Mouse (Mus musculus): ENCODE results near the gene Elfn2. TPM values are rescaled to one million over a fixed set of nuclear protein-coding genes. Genes with fewer than 3 reads are reported as not detected.

Elfn2 gene
- polyA plus RNA-seq (2015; fragmentation: Nextera tagmentation; extraction: Ambion mirVana) = 0.10 and 0.12 TPM in 2 replicates

DNA sequence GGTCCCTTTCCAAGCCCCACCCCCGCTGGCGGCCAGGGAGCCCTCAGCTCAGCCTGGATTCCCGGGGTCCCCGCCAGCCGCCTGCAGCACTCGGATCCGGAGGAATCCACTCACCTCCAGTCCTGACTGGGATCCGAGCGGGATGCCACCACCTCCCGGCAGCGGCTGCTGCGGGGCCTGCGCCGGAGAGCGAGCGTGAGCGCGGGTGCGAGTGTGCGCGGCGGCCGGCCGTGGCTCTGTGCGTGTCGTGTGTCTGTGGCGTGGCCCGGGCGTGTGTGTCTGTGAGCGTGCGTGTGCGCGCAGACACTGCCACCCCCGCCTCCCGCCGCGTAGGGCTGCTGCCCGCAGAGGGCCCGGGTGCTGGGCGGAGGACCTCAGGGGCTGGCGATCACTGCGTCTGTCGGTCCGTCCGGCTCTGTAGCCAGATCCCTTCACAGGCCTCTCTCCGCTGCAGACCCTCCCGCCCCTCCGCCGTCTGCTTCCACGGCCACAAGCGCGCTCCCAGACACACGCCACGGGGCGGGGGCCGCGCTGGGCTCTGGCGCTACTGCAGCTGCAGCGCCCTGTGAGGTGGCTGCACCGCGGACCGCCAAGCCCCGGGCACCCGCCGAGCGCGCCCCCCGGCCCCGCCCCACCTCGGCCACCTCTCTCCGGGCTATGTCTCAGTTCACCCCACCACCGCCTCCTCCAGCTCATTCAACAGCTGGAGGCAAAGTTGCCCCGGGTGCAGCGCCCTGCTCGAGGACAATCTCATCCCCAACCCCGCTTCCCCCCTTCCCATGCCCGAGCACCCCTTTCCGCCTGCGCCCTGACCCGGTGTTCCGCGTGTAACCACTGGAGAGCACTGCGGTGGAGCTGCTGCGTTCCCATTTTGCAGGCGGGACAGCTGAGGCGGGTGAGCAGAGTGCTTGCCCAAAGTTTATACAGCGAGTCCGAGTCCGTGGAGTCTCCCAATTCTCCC, at the start of gene Elfn2:
Elfn2 (minus strand) TSS at position 482 of the 961 bp plus-strand sequence.
- Histone ChIP-seq H3K4me3 (replicated peaks) (peak within 1 kb of the TSS; percentile 41), H3K36me3 (no peaks in the 10 kb centered on the region), H3K4me2 (peak within 1 kb of the TSS; percentile 77), H3K27me3 (replicated peaks) (peaks cover 72% of the 10 kb centered on the region), H3K9ac (no peak within 1 kb of the TSS), H3K4me1 (peaks cover 14% of the 10 kb centered on the region), H3K9me3 (no peaks in the 10 kb centered on the region), H3K27ac (no peak within 1 kb of the TSS)
- no peak for ATAC-seq (ENCODE audit: insufficient read depth, low FRiP score, low read depth)
- 2% methylated on average over 89 of the region's 89 CpGs for WGBS

DNA sequence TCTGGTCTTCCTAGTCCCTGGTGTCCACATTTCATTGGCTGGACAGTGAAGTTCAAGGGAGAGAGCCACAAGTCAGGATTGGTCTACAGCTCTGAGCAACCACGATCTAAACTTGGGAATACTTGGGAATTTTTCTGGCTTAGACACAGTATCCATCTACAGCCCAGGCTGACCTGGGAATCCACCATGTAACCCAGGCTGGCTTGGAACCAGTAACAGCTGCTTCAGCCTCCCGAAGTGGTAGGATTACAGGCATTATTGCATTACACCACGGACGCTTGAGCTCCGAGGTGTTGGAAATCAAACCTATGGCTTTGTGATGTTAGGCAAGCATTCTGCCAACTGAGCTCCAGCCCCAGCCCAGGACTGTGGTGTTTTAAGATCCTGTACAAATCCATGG, 45.1 kb upstream of the Elfn2 start:
- no peak overlapping the region for H3K4me3 ChIP-seq (replicated peaks)
- H3K36me3 ChIP-seq = no peaks in the 10 kb centered on the region
- H3K4me2 ChIP-seq = no peak overlapping the region
- no peaks in the 10 kb centered on the region for H3K27me3 ChIP-seq (replicated peaks)
- 82% methylated on average over 5 of the region's 5 CpGs for WGBS
- H3K27ac ChIP-seq = no peak overlapping the region
- no peak for ATAC-seq (ENCODE audit: insufficient read depth, low FRiP score, low read depth)
- no peak overlapping the region for H3K9ac ChIP-seq
- no peaks in the 10 kb centered on the region for H3K9me3 ChIP-seq
- no peaks in the 10 kb centered on the region for H3K4me1 ChIP-seq

DNA sequence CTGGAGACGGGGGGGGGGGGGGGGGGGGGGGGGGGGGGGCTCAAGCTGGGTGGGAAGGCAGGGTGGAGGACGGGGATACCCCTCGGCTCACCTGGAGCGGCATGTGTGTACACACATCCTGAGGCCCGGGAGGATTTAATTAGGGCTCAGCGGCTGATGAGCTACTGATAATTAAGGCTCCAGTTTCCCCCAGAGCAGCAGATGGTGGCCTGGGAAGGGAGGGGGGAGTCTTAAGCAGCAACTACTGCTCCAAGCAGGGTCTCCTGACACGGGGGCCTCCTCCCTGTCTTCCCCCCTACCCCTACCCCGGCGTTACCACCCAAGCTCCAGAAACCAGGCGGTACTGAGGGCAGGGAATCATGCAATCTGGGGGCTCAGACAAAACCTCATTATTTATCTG, 44.6 kb upstream of the Elfn2 start:
- Histone ChIP-seq H3K4me3 (replicated peaks) (no peak overlapping the region), H3K27me3 (replicated peaks) (no peaks in the 10 kb centered on the region), H3K9ac (no peak overlapping the region), H3K4me1 (no peaks in the 10 kb centered on the region), H3K4me2 (no peak overlapping the region), H3K27ac (no peak overlapping the region), H3K36me3 (no peaks in the 10 kb centered on the region), H3K9me3 (no peaks in the 10 kb centered on the region)
- no peak for ATAC-seq (ENCODE audit: insufficient read depth, low FRiP score, low read depth)
- WGBS = 33% methylated on average over 9 of the region's 10 CpGs

DNA sequence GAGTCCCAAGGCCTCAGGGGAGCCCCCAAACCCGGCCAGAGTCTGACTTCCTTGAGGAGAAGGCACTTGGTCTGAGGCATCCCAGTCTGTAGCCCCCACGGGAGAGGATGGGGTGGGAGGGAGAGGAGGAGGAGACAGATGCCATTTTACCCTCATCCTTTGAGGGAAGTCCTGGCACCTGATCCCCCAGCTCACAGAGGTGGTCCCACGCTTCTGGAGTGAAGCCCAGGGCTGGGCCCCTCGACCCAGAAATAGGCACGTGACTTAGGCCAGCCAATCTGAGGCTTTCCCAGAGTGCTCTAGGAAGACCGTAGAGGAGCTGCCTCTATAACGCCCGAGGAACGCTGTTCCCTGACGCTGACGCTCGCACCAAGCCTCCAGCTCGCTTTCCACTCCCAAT, 42.5 kb upstream of the Elfn2 start:
- no peaks in the 10 kb centered on the region for H3K4me1 ChIP-seq
- no peaks in the 10 kb centered on the region for H3K36me3 ChIP-seq
- no peaks in the 10 kb centered on the region for H3K27me3 ChIP-seq (replicated peaks)
- H3K27ac ChIP-seq = no peak overlapping the region
- no peak for ATAC-seq (ENCODE audit: insufficient read depth, low FRiP score, low read depth)
- WGBS = 77% methylated on average over 13 of the region's 13 CpGs
- no peak overlapping the region for H3K4me3 ChIP-seq (replicated peaks)
- no peaks in the 10 kb centered on the region for H3K9me3 ChIP-seq
- H3K9ac ChIP-seq = no peak overlapping the region
- H3K4me2 ChIP-seq = no peak overlapping the region

DNA sequence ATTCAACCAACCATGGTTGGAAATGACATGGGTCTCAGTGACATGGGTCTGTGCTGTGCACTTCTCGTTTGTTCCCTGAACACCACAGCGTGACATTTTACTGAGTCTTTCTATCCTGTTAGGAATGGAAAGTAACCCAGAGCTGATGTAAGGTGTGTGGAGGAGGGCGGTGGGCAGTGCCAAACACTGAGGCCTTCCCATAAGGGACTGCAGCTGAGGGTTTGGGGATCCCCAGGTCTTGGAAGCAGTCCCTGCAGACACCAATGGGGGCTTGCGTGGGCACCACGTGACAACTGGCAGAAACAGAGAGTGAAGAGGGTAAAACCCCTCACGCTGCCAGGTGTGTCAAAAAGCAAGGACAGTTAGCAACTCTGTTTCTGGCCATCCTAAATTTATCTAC, 39.6 kb upstream of the Elfn2 start:
- Histone ChIP-seq H3K9ac (no peak overlapping the region), H3K9me3 (no peaks in the 10 kb centered on the region), H3K27ac (no peak overlapping the region), H3K27me3 (replicated peaks) (no peaks in the 10 kb centered on the region), H3K36me3 (no peaks in the 10 kb centered on the region), H3K4me3 (replicated peaks) (no peak overlapping the region), H3K4me1 (no peaks in the 10 kb centered on the region), H3K4me2 (no peak overlapping the region)
- ATAC-seq (ENCODE audit: insufficient read depth, low FRiP score, low read depth) = no peak
- WGBS = 85% methylated on average over 6 of the region's 6 CpGs

DNA sequence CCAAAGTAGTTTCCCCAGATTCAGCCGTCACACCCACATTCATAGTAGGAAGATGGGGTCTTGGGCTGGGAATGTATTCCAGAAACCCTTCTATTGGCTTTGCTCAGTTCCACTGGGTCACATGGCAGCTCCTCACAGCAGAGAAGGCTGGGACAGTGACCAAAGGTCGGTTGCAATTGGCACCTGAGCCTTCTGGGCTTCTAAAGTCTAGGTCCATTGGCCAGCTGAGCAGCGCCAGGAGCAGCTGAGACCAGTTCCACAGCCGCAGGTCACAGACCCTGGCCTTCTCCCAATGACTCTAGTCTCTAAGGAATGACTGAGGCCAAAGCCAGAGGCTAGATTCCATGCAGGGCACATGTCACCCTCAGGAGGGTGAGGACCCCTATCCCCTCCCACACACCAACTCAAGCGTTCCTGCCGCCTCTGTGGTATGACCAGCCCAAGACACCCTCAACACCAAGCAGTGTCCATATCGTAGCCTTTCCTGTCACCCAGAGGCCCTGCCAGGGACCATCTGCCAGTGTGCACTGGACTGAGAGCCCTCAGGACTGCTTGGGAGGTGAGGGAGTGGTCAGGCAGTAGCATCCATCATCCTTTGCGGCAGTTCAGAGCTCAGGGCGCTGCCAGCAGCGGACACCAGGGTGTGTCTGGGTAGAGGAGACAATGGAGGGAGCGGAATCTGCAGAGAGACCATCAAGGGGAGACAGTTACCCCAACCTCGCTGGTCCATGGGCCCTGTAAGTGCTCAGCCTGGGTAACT, 37.6 kb upstream of the Elfn2 start:
- H3K9ac ChIP-seq = no peak overlapping the region
- H3K27me3 ChIP-seq (replicated peaks) = no peaks in the 10 kb centered on the region
- H3K36me3 ChIP-seq = no peaks in the 10 kb centered on the region
- H3K27ac ChIP-seq = no peak overlapping the region
- no peak overlapping the region for H3K4me3 ChIP-seq (replicated peaks)
- ATAC-seq (ENCODE audit: insufficient read depth, low FRiP score, low read depth) = no peak
- H3K4me2 ChIP-seq = no peak overlapping the region
- H3K4me1 ChIP-seq = no peaks in the 10 kb centered on the region
- no peaks in the 10 kb centered on the region for H3K9me3 ChIP-seq
- WGBS = 60% methylated on average over 12 of the region's 12 CpGs

DNA sequence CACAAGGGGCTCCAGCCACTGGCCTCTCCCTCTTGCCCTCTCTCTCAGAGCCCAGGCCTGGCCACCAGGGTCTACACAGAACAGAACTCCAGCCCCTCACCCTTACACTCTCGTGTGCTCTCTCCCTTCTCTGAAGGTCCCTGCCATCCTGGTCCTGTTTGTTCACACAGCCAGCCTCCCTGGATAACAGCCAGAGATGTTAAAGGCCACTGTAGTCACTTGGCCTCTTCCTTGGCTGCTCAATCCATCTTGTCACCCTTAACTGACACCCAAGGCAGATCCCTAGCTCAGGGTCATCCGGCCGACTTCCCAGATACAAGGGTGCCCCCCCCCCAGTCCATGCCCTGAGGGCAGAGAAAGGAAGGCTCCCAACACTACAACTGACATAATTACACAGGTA, 36.7 kb upstream of the Elfn2 start:
- no peak overlapping the region for H3K4me2 ChIP-seq
- no peaks in the 10 kb centered on the region for H3K36me3 ChIP-seq
- no peaks in the 10 kb centered on the region for H3K27me3 ChIP-seq (replicated peaks)
- no peaks in the 10 kb centered on the region for H3K4me1 ChIP-seq
- WGBS = 40% methylated on average over 3 of the region's 3 CpGs
- H3K9me3 ChIP-seq = no peaks in the 10 kb centered on the region
- no peak for ATAC-seq (ENCODE audit: insufficient read depth, low FRiP score, low read depth)
- no peak overlapping the region for H3K4me3 ChIP-seq (replicated peaks)
- H3K27ac ChIP-seq = no peak overlapping the region
- no peak overlapping the region for H3K9ac ChIP-seq

DNA sequence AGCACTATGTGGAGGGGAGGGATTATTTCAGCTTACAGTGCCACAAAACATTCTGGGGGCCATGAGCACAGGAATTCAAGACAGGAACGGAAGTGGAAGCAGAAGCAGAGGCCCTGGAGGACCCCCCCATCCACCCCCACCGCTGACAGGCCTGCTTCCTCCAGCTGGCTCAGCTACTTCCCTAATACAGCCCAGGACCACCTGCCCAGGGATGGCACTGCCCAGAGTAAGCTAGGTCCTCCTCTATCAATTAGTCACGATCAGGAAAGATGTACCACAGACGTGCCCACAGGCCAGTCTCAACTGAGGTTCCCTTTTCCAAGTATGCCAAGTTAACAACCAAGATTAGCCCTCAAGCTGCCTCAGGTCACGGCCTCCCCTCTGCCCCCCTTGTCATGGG, 35.6 kb upstream of the Elfn2 start:
- 76% methylated on average over 5 of the region's 5 CpGs for WGBS
- no peaks in the 10 kb centered on the region for H3K9me3 ChIP-seq
- no peak overlapping the region for H3K4me2 ChIP-seq
- no peak overlapping the region for H3K4me3 ChIP-seq (replicated peaks)
- H3K9ac ChIP-seq = no peak overlapping the region
- H3K27ac ChIP-seq = no peak overlapping the region
- no peak for ATAC-seq (ENCODE audit: insufficient read depth, low FRiP score, low read depth)
- H3K36me3 ChIP-seq = no peaks in the 10 kb centered on the region
- H3K4me1 ChIP-seq = no peaks in the 10 kb centered on the region
- no peaks in the 10 kb centered on the region for H3K27me3 ChIP-seq (replicated peaks)

DNA sequence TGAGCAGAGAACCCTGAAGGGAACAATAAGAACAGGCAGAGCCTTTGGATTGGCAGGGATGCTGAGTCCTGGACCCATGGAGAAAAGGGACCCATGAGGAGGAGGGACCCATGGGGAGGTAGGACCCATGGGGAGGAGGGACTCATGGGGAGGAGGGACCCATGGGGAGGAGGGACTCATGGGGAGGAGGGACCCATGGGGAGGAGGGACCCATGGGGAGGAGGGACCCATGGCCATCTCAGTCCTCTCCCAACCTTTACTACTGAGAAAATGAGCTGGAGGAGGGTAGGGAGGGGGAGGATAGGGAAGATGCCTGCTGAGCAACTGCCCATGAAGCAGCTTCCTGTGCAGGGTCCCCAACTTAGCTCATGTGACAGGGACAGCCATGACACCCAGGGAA, 34.4 kb upstream of the Elfn2 start:
- no peak for ATAC-seq (ENCODE audit: insufficient read depth, low FRiP score, low read depth)
- no peaks in the 10 kb centered on the region for H3K36me3 ChIP-seq
- H3K4me3 ChIP-seq (replicated peaks) = no peak overlapping the region

DNA sequence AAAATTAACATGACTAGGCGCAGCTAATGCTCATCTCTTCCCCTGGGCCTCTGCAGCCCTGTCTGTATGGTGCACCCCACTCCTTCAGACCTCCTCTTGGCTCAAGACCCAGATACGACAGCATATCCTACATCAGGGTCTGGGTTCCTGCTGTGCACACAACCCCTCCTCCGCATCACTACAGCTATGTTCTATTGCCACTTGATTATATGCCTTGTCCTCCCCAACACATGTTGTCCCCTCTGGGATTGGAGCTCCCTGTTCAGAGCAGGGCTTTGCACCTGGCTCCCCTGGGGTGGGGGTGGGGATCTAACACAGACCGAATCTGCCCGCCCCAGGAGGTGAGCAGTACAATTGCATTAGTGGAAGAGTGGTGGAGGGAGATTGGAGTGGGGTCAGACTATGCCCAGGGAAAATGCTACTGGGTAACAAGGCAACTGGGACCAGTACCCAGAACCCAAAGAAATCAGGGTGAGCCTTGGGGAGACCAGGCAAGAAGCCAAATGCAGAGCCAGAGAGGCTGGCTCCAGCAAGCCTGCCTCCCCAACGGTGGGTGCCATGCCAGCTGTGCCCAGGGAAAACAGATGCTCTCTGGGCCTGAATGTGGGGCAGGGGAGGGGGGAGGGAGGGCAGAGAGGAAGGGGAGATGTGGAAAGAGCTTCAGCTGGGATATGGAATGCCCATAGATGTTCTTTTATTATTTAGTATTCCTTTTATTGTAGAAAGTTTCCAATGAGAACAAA, 32.2 kb upstream of the Elfn2 start:
- no peak for ATAC-seq (ENCODE audit: insufficient read depth, low FRiP score, low read depth)
- Histone ChIP-seq H3K4me2 (no peak overlapping the region), H3K4me3 (replicated peaks) (no peak overlapping the region), H3K36me3 (no peaks in the 10 kb centered on the region), H3K27ac (no peak overlapping the region), H3K4me1 (no peaks in the 10 kb centered on the region), H3K9me3 (no peaks in the 10 kb centered on the region), H3K27me3 (replicated peaks) (no peaks in the 10 kb centered on the region), H3K9ac (no peak overlapping the region)
- 56% methylated on average over 6 of the region's 6 CpGs for WGBS

More for the DNA sequence above, 34.4 kb upstream of the Elfn2 start:
- H3K9me3 ChIP-seq = no peaks in the 10 kb centered on the region
- H3K27ac ChIP-seq = no peak overlapping the region
- no peak overlapping the region for H3K4me2 ChIP-seq
- H3K27me3 ChIP-seq (replicated peaks) = no peaks in the 10 kb centered on the region
- H3K4me1 ChIP-seq = no peaks in the 10 kb centered on the region
- no peak overlapping the region for H3K9ac ChIP-seq

DNA sequence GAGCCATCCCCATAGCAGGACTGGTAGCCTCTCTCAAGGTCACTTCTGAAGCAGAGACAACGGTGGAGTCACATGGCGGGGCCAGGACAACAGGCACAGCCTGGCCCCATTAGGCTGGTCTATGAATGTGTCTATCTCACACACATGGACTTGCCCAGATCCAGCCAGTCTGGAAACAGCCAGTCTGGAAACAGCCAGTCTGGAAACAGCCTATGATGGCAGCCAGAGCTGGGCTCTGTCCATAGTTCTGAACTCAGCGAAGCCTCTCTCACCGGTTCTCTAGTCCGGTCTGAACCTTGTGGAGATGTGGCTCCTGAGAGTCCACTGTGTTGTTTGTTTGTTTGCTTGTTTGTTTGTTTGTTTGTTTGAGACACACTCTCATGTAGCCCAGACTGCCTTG, 31.3 kb upstream of the Elfn2 start:
- Histone ChIP-seq H3K4me3 (replicated peaks) (no peak overlapping the region), H3K27ac (no peak overlapping the region), H3K9me3 (no peaks in the 10 kb centered on the region), H3K9ac (no peak overlapping the region), H3K27me3 (replicated peaks) (no peaks in the 10 kb centered on the region), H3K36me3 (no peaks in the 10 kb centered on the region), H3K4me2 (no peak overlapping the region), H3K4me1 (no peaks in the 10 kb centered on the region)
- 43% methylated on average over 5 of the region's 5 CpGs for WGBS
- ATAC-seq (ENCODE audit: insufficient read depth, low FRiP score, low read depth) = no peak

DNA sequence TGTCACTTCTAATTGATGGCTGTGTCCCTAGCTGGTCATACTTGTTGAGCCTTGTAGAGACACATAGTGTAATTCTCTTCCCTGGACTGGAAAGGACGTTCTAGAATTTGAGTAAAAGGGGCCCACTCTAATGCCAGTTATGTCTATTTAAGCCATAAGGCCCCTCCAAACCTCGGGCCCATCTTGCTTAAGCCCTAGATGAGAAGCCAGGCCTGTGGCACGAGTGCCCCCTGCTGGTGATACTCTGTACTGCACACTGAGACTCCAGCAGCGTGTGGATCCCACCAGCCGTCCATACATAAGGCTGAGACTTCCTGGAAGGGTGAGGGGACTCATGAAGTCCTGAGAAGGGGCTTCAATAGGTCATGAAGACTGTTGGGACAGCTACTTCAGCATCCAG, 25.6 kb upstream of the Elfn2 start:
- Histone ChIP-seq H3K9ac (no peak overlapping the region), H3K4me2 (no peak overlapping the region), H3K27me3 (replicated peaks) (no peaks in the 10 kb centered on the region), H3K27ac (no peak overlapping the region), H3K9me3 (no peaks in the 10 kb centered on the region), H3K4me1 (no peaks in the 10 kb centered on the region), H3K4me3 (replicated peaks) (no peak overlapping the region), H3K36me3 (no peaks in the 10 kb centered on the region)
- no peak for ATAC-seq (ENCODE audit: insufficient read depth, low FRiP score, low read depth)
- WGBS = 4% methylated on average over 5 of the region's 5 CpGs
